Mouse (Mus musculus): ENCODE measurements around the gene Hpcal1. TPM values are rescaled to one million over a fixed set of nuclear protein-coding genes. Genes with fewer than 3 reads are reported as not detected.

Gene Hpcal1
- polyA plus RNA-seq (2015; fragmentation: Nextera tagmentation; extraction: Ambion mirVana): 92.6 and 97.2 TPM in 2 replicates

GRCm38 (mm10) chr12:17690564-17691281 is at the start of gene Hpcal1:
TSS of gene Hpcal1 (plus strand) at chr12:17690856.
- Histone ChIP-seq H3K4me1 (peaks cover 21% of the 10 kb centered on the region), H3K27me3 (replicated peaks) (no peaks in the 10 kb centered on the region), H3K4me2 (peak within 1 kb of the TSS; percentile 96), H3K4me3 (peak within 1 kb of the TSS; percentile 73), H3K27ac (peak within 1 kb of the TSS; percentile 67), H3K9ac (peak within 1 kb of the TSS; percentile 64), H3K36me3 (replicated peaks) (no peaks in the 10 kb centered on the region), H3K9me3 (no peaks in the 10 kb centered on the region)
- WGBS: under 1% methylated on average over 71 of the region's 72 CpGs
- peak; percentile 87 for ATAC-seq (replicated peaks)

- ATAC-seq (replicated peaks): no peak
- Histone ChIP-seq H3K9me3 (no peaks in the 10 kb centered on the region), H3K9ac (no peak overlapping the region), H3K27ac (no peak overlapping the region), H3K36me3 (replicated peaks) (no peaks in the 10 kb centered on the region), H3K4me1 (no peaks in the 10 kb centered on the region), H3K4me2 (no peak overlapping the region), H3K27me3 (replicated peaks) (no peaks in the 10 kb centered on the region), H3K4me3 (no peak overlapping the region)
- WGBS: 79% methylated on average over 4 of the region's 4 CpGs
Measured at GRCm38 (mm10) chr12:17641269-17641668, 49.4 kb upstream of the Hpcal1 start.

GRCm38 (mm10) chr12:17644385-17645222 is 46.1 kb upstream of the Hpcal1 start:
- H3K9me3 ChIP-seq: no peaks in the 10 kb centered on the region
- no peaks in the 10 kb centered on the region for H3K4me1 ChIP-seq
- no peak overlapping the region for H3K4me3 ChIP-seq
- no peaks in the 10 kb centered on the region for H3K36me3 ChIP-seq (replicated peaks)
- H3K27ac ChIP-seq: no peak overlapping the region
- no peak overlapping the region for H3K9ac ChIP-seq
- no peaks in the 10 kb centered on the region for H3K27me3 ChIP-seq (replicated peaks)
- H3K4me2 ChIP-seq: no peak overlapping the region
- peak; percentile 65 for ATAC-seq (replicated peaks)
- WGBS: 75% methylated on average over 12 of the region's 12 CpGs

GRCm38 (mm10) chr12:17646457-17646856 is 44.2 kb upstream of the Hpcal1 start:
- WGBS: 71% methylated on average over 6 of the region's 6 CpGs
- H3K9ac ChIP-seq: no peak overlapping the region
- no peaks in the 10 kb centered on the region for H3K4me1 ChIP-seq
- no peaks in the 10 kb centered on the region for H3K9me3 ChIP-seq
- no peak overlapping the region for H3K27ac ChIP-seq
- H3K27me3 ChIP-seq (replicated peaks): no peaks in the 10 kb centered on the region
- H3K4me2 ChIP-seq: no peak overlapping the region
- ATAC-seq (replicated peaks): no peak
- no peak overlapping the region for H3K4me3 ChIP-seq
- no peaks in the 10 kb centered on the region for H3K36me3 ChIP-seq (replicated peaks)

- ATAC-seq (replicated peaks): no peak
- Histone ChIP-seq H3K27ac (no peak overlapping the region), H3K4me2 (no peak overlapping the region), H3K4me1 (no peaks in the 10 kb centered on the region), H3K9ac (no peak overlapping the region), H3K4me3 (no peak overlapping the region), H3K9me3 (no peaks in the 10 kb centered on the region), H3K27me3 (replicated peaks) (no peaks in the 10 kb centered on the region), H3K36me3 (replicated peaks) (no peaks in the 10 kb centered on the region)
- 72% methylated on average over 7 of the region's 7 CpGs for WGBS
Measured at GRCm38 (mm10) chr12:17651223-17652095, 39.2 kb upstream of the Hpcal1 start.

- Histone ChIP-seq H3K36me3 (replicated peaks) (no peaks in the 10 kb centered on the region), H3K4me3 (no peak overlapping the region), H3K4me2 (no peak overlapping the region), H3K27ac (no peak overlapping the region), H3K9ac (no peak overlapping the region), H3K4me1 (no peaks in the 10 kb centered on the region), H3K9me3 (no peaks in the 10 kb centered on the region), H3K27me3 (replicated peaks) (no peaks in the 10 kb centered on the region)
- 45% methylated on average over 8 of the region's 8 CpGs for WGBS
- no peak for ATAC-seq (replicated peaks)
Measured at GRCm38 (mm10) chr12:17652216-17653050, 38.2 kb upstream of the Hpcal1 start.

GRCm38 (mm10) chr12:17653051-17653783 is 37.4 kb upstream of the Hpcal1 start:
- H3K27ac ChIP-seq: no peak overlapping the region
- no peak for ATAC-seq (replicated peaks)

GRCm38 (mm10) chr12:17657561-17658195 is 33.0 kb upstream of the Hpcal1 start:
- Histone ChIP-seq H3K4me2 (no peak overlapping the region), H3K36me3 (replicated peaks) (no peaks in the 10 kb centered on the region), H3K9me3 (no peaks in the 10 kb centered on the region), H3K9ac (no peak overlapping the region), H3K4me3 (no peak overlapping the region), H3K4me1 (no peaks in the 10 kb centered on the region), H3K27me3 (replicated peaks) (no peaks in the 10 kb centered on the region), H3K27ac (no peak overlapping the region)
- no peak for ATAC-seq (replicated peaks)
- 94% methylated on average over 7 of the region's 7 CpGs for WGBS

More at GRCm38 (mm10) chr12:17653051-17653783, 37.4 kb upstream of the Hpcal1 start:
- no peaks in the 10 kb centered on the region for H3K9me3 ChIP-seq
- H3K36me3 ChIP-seq (replicated peaks): no peaks in the 10 kb centered on the region
- H3K4me3 ChIP-seq: no peak overlapping the region
- 95% methylated on average over 3 of the region's 3 CpGs for WGBS
- H3K9ac ChIP-seq: no peak overlapping the region
- H3K4me1 ChIP-seq: no peaks in the 10 kb centered on the region
- H3K27me3 ChIP-seq (replicated peaks): no peaks in the 10 kb centered on the region
- H3K4me2 ChIP-seq: no peak overlapping the region

GRCm38 (mm10) chr12:17658521-17658920 is 32.1 kb upstream of the Hpcal1 start:
- no peaks in the 10 kb centered on the region for H3K27me3 ChIP-seq (replicated peaks)
- WGBS: 76% methylated on average over 5 of the region's 5 CpGs
- no peaks in the 10 kb centered on the region for H3K9me3 ChIP-seq
- no peak overlapping the region for H3K4me2 ChIP-seq
- H3K4me1 ChIP-seq: no peaks in the 10 kb centered on the region
- no peak for ATAC-seq (replicated peaks)
- no peak overlapping the region for H3K4me3 ChIP-seq
- H3K9ac ChIP-seq: no peak overlapping the region
- H3K27ac ChIP-seq: no peak overlapping the region
- no peaks in the 10 kb centered on the region for H3K36me3 ChIP-seq (replicated peaks)

GRCm38 (mm10) chr12:17661483-17661920 is 29.2 kb upstream of the Hpcal1 start:
- ATAC-seq (replicated peaks): 0 out of 2 replicates have a peak, but pooled peaks have one; percentile 45
- Histone ChIP-seq H3K27ac (no peak overlapping the region), H3K36me3 (replicated peaks) (no peaks in the 10 kb centered on the region), H3K4me2 (no peak overlapping the region), H3K27me3 (replicated peaks) (no peaks in the 10 kb centered on the region), H3K9ac (no peak overlapping the region), H3K4me1 (no peaks in the 10 kb centered on the region), H3K4me3 (no peak overlapping the region), H3K9me3 (no peaks in the 10 kb centered on the region)
- 6% methylated on average over 4 of the region's 4 CpGs for WGBS

Data from midbrain, embryonic 15.5 days (tissue).